In the genomic region with DNA sequence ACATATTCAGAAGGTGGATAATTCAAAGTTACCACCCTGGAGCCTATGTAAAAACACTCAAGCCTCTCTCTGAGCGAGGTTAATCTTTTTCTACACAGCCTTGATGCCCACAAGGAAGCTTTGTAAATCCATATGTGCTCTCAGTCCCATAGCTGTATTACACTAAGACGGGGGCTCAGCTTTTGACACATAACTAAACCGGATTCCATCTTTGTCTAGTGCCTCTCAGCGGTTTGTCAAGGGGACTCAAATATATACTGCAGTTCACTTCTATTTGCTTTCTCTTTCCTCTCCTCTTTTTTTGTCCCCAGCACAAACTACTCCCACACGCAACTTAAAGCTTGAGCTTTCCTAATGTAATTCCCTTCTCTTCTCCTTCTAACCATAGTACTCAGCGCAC, we compare ENCODE assay signal across 23 mouse cellular contexts. TPM values are rescaled to one million over a fixed set of nuclear protein-coding genes. Genes with fewer than 3 reads are reported as not detected.
DNase-seq lines count a peak whose midpoint lies in the region; ATAC-seq lines count a peak whose summit lies in the region.
"Had no signal": no experiment of that assay in that cellular context is flagged by ENCODE, and none has a peak within 500 bp of the region (broad histone marks: within the 10 kb centered on the region; RNA-seq: fewer than 3 reads in every experiment).

No protein-coding gene starts in this region.

- H3K9me3 ChIP-seq in lung, embryonic 16.5 days (ENCODE audit: control insufficient read depth, low read length) = no peaks in the 10 kb centered on the region
- H3K9me3 ChIP-seq: embryonic facial prominence, embryonic 13.5 days; embryonic facial prominence, embryonic 15.5 days; forebrain, embryonic 10.5 days; forebrain, embryonic 12.5 days had no signal

- DNase-seq in heart, adult 11 months = peak; percentile 21
- DNase-seq in heart, postnatal 4 days = no peak
- no peak for DNase-seq in lung, postnatal 25 days (ENCODE audit: low spot score)
- DNase-seq: adrenal gland, adult 2 months; adrenal gland, postnatal 10 days; adrenal gland, postnatal 25 days; cerebellum, adult 11 months; cerebellum, adult 18-20 months; cerebellum, adult 8-10 months; cerebellum, adult 9-11 months; cerebellum, postnatal 14 days; cerebellum, postnatal 36 days; embryo, embryonic 11 days had no signal

- no peak overlapping the region for H3K9ac ChIP-seq in lung, embryonic 16.5 days (ENCODE audit: low read length)
- H3K9ac ChIP-seq: embryonic facial prominence, embryonic 13.5 days; embryonic facial prominence, embryonic 15.5 days; forebrain, embryonic 12.5 days had no signal

- WGBS in lung, embryonic 16.5 days = 62% methylated on average over 6 of the region's 6 CpGs

- H3K27me3 ChIP-seq in lung, embryonic 16.5 days (ENCODE audit: control insufficient read depth, insufficient read depth, low read depth, low read length) = no peaks in the 10 kb centered on the region
- H3K27me3 ChIP-seq: embryonic facial prominence, embryonic 13.5 days; embryonic facial prominence, embryonic 15.5 days; forebrain, embryonic 12.5 days had no signal

- peak; percentile 69 for ATAC-seq in lung, embryonic 16.5 days (ENCODE audit: low read depth)
- ATAC-seq: forebrain, embryonic 14.5 days; forebrain, embryonic 16.5 days had no signal

- H3K4me3 ChIP-seq in lung, embryonic 16.5 days (ENCODE audit: low read length) = no peak overlapping the region
- H3K4me3 ChIP-seq: embryonic facial prominence, embryonic 13.5 days; embryonic facial prominence, embryonic 15.5 days; erythroblast, embryonic 14.5 days; forebrain, embryonic 10.5 days; forebrain, embryonic 12.5 days had no signal

- H3K4me2 ChIP-seq in lung, embryonic 16.5 days (ENCODE audit: low read depth, low read length) = no peak overlapping the region
- H3K4me2 ChIP-seq: embryonic facial prominence, embryonic 13.5 days; embryonic facial prominence, embryonic 15.5 days; forebrain, embryonic 12.5 days had no signal

- H3K36me3 ChIP-seq in lung, embryonic 16.5 days (ENCODE audit: control insufficient read depth, insufficient read depth, low read length) = no peaks in the 10 kb centered on the region
- H3K36me3 ChIP-seq: embryonic facial prominence, embryonic 13.5 days; embryonic facial prominence, embryonic 15.5 days; forebrain, embryonic 10.5 days; forebrain, embryonic 12.5 days had no signal

- peaks cover 13% of the 10 kb centered on the region; the same call in 1 of the 2 replicates for H3K4me1 ChIP-seq in lung, embryonic 16.5 days (replicated peaks; ENCODE audit: control insufficient read depth, insufficient read depth, low read length)
- H3K4me1 ChIP-seq: embryonic facial prominence, embryonic 13.5 days; embryonic facial prominence, embryonic 15.5 days; forebrain, embryonic 10.5 days; forebrain, embryonic 12.5 days had no signal

- 0 out of 2 replicates have a peak overlapping the region, but pooled peaks have one; percentile 32 for H3K27ac ChIP-seq in lung, embryonic 16.5 days (ENCODE audit: low read length)
- H3K27ac ChIP-seq: embryonic facial prominence, embryonic 13.5 days; embryonic facial prominence, embryonic 15.5 days; forebrain, embryonic 10.5 days; forebrain, embryonic 12.5 days had no signal

RNA-seq across cellular contexts. Expression of gene Slain1, which starts 23.9 kb away (rescaled TPM):
- under 1 TPM; 0.31 to 0.45 TPM for total RNA-seq in heart, postnatal 4 days (2021)
- polyA plus RNA-seq in lung, embryonic 16.5 days (2015; fragmentation: Nextera tagmentation; extraction: Ambion mirVana) = 0.58 and 0.89 TPM in 2 replicates
- total RNA-seq: MEL had no signal
- polyA plus RNA-seq: C2C12 had no signal
